Mouse (Mus musculus) spleen, adult 18-20 months (tissue): ENCODE data around the gene Gale.

ENCODE experiments used
- DNase-seq, 2 experiments: peaks; one replicate each; pipeline ENCODE4 v3.0.0; 2022; ENCODE audit warnings: mixed read lengths in 2 of 2

Gale gene

GRCm38 (mm10) chr4:135945706-135946105 lies 17.8 kb upstream of the Gale start:
- no peak for DNase-seq

- peak; percentile 88 to 98 for DNase-seq
These were observed 17.3 kb upstream of the Gale start, which contains the start of gene Hmgcl for GRCm38 (mm10) chr4:135946278-135946658. TSS of gene Hmgcl (plus strand) at chr4:135946448.

GRCm38 (mm10) chr4:135946659-135947301 lies 16.7 kb upstream of the Gale start:
- DNase-seq, result peak in 1 of 2 experiments; percentile 23

- no peak for DNase-seq
These were observed 15.4 kb upstream of the Gale start for GRCm38 (mm10) chr4:135948142-135948541.

- no peak for DNase-seq
These were observed 14.1 kb upstream of the Gale start for GRCm38 (mm10) chr4:135949475-135949874.

GRCm38 (mm10) chr4:135949911-135950310 lies 13.6 kb upstream of the Gale start:
- DNase-seq, result no peak

- DNase-seq, result no peak
These were observed 13.2 kb upstream of the Gale start for GRCm38 (mm10) chr4:135950365-135950764.

- no peak for DNase-seq
These were observed 12.0 kb upstream of the Gale start for GRCm38 (mm10) chr4:135951505-135951904.

- DNase-seq, result no peak
These were observed 10.3 kb upstream of the Gale start for GRCm38 (mm10) chr4:135953179-135953578.

GRCm38 (mm10) chr4:135954241-135954640 lies 9.3 kb upstream of the Gale start:
- DNase-seq, result peak in 1 of 2 experiments; percentile 77

- DNase-seq, result no peak
These were observed 7.6 kb upstream of the Gale start for GRCm38 (mm10) chr4:135955886-135956285.

- no peak for DNase-seq
These were observed 5.2 kb upstream of the Gale start for GRCm38 (mm10) chr4:135958354-135958753.

- peak; percentile 63 to 86 for DNase-seq
These were observed 2.8 kb upstream of the Gale start for GRCm38 (mm10) chr4:135960717-135961116.

GRCm38 (mm10) chr4:135961709-135962108 lies 1.8 kb upstream of the Gale start:
- no peak for DNase-seq

GRCm38 (mm10) chr4:135962198-135962597 lies 1.3 kb upstream of the Gale start:
- DNase-seq, result no peak

GRCm38 (mm10) chr4:135962946-135963345 lies 581 bp upstream of the Gale start:
- no peak for DNase-seq

GRCm38 (mm10) chr4:135964426-135964825 lies 899 bp downstream of the Gale start:
- no peak for DNase-seq

GRCm38 (mm10) chr4:135965113-135965512 lies 1.6 kb downstream of the Gale start:
- no peak for DNase-seq

- DNase-seq, result no peak
These were observed 2.8 kb downstream of the Gale start for GRCm38 (mm10) chr4:135966283-135966682.

GRCm38 (mm10) chr4:135967086-135967760 lies 3.7 kb downstream of the Gale start:
- DNase-seq, result no peak

GRCm38 (mm10) chr4:135968271-135968869 lies 4.8 kb downstream of the Gale start:
- DNase-seq, result no peak

- DNase-seq, result no peak
These were observed 5.7 kb downstream of the Gale start for GRCm38 (mm10) chr4:135969070-135969750.

- DNase-seq, result no peak
These were observed 7.1 kb downstream of the Gale start for GRCm38 (mm10) chr4:135970585-135970984.
